Mouse (Mus musculus): ENCODE measurements around the gene Clk3. TPM values are rescaled to one million over a fixed set of nuclear protein-coding genes. Genes with fewer than 3 reads are reported as not detected.

Gene Clk3
- polyA plus RNA-seq, 1 experiment from 2014 or later = 88.6 TPM

GRCm38 (mm10) chr9:57766431-57766830, 771 bp upstream of the Clk3 start:
- Histone ChIP-seq H3K4me3 (peak overlapping the region; percentile 88), H3K27me3 (no peaks in the 10 kb centered on the region), H3K27ac (replicated peaks) (peak overlapping the region; percentile 99), H3K4me2 (replicated peaks) (peak overlapping the region; percentile 95), H3K4me1 (peaks cover 34% of the 10 kb centered on the region), H3K36me3 (no peaks in the 10 kb centered on the region), H3K9ac (replicated peaks) (peak overlapping the region; percentile 98), H3K9me3 (no peaks in the 10 kb centered on the region)
- ATAC-seq (replicated peaks) = no peak
- 42% methylated on average over 6 of the region's 6 CpGs for WGBS

GRCm38 (mm10) chr9:57764974-57765363, 691 bp downstream of the Clk3 start:
- no peaks in the 10 kb centered on the region for H3K27me3 ChIP-seq
- H3K4me1 ChIP-seq = peaks cover 34% of the 10 kb centered on the region
- peak overlapping the region; percentile 95 for H3K4me2 ChIP-seq (replicated peaks)
- peak overlapping the region; percentile 99 for H3K27ac ChIP-seq (replicated peaks)
- peak; percentile 92 for ATAC-seq (replicated peaks)
- H3K36me3 ChIP-seq = peaks cover 12% of the 10 kb centered on the region
- 0% methylated on average over 45 of the region's 45 CpGs for WGBS
- H3K4me3 ChIP-seq = peak overlapping the region; percentile 88
- no peaks in the 10 kb centered on the region for H3K9me3 ChIP-seq
- peak overlapping the region; percentile 98 for H3K9ac ChIP-seq (replicated peaks)

GRCm38 (mm10) chr9:57764147-57764973, 1.3 kb downstream of the Clk3 start:
- peaks cover 18% of the 10 kb centered on the region for H3K36me3 ChIP-seq
- no peaks in the 10 kb centered on the region for H3K9me3 ChIP-seq
- ATAC-seq (replicated peaks) = peak; percentile 57
- peak overlapping the region; percentile 98 for H3K9ac ChIP-seq (replicated peaks)
- H3K4me2 ChIP-seq (replicated peaks) = peak overlapping the region; percentile 95
- no peaks in the 10 kb centered on the region for H3K27me3 ChIP-seq
- peaks cover 34% of the 10 kb centered on the region for H3K4me1 ChIP-seq
- under 1% methylated on average over 57 of the region's 57 CpGs for WGBS
- H3K27ac ChIP-seq (replicated peaks) = peak overlapping the region; percentile 99
- H3K4me3 ChIP-seq = peak overlapping the region; percentile 88

- WGBS = 62% methylated on average over 6 of the region's 6 CpGs
- no peak for ATAC-seq (replicated peaks)
- Histone ChIP-seq H3K9me3 (no peaks in the 10 kb centered on the region), H3K36me3 (peaks cover 35% of the 10 kb centered on the region), H3K4me2 (replicated peaks) (0 out of 2 replicates have a peak overlapping the region, but pooled peaks have one; percentile 95), H3K4me3 (0 out of 2 replicates have a peak overlapping the region, but pooled peaks have one; percentile 3), H3K9ac (replicated peaks) (no peak overlapping the region), H3K27ac (replicated peaks) (no peak overlapping the region), H3K27me3 (no peaks in the 10 kb centered on the region), H3K4me1 (peaks cover 34% of the 10 kb centered on the region)
Measured at GRCm38 (mm10) chr9:57762563-57762991, 3.1 kb downstream of the Clk3 start.

- Histone ChIP-seq H3K4me2 (replicated peaks) (no peak overlapping the region), H3K27ac (replicated peaks) (no peak overlapping the region), H3K9ac (replicated peaks) (no peak overlapping the region), H3K9me3 (no peaks in the 10 kb centered on the region), H3K36me3 (peaks cover 42% of the 10 kb centered on the region), H3K4me1 (peaks cover 34% of the 10 kb centered on the region), H3K4me3 (0 out of 2 replicates have a peak overlapping the region, but pooled peaks have one; percentile 3), H3K27me3 (no peaks in the 10 kb centered on the region)
- WGBS = 92% methylated on average over 13 of the region's 13 CpGs
- no peak for ATAC-seq (replicated peaks)
Measured at GRCm38 (mm10) chr9:57761563-57762551, 3.8 kb downstream of the Clk3 start.

- ATAC-seq (replicated peaks) = no peak
- Histone ChIP-seq H3K9ac (replicated peaks) (no peak overlapping the region), H3K27me3 (no peaks in the 10 kb centered on the region), H3K4me1 (peaks cover 26% of the 10 kb centered on the region), H3K9me3 (no peaks in the 10 kb centered on the region), H3K4me2 (replicated peaks) (no peak overlapping the region), H3K27ac (replicated peaks) (no peak overlapping the region), H3K4me3 (no peak overlapping the region), H3K36me3 (peaks cover 48% of the 10 kb centered on the region)
- 96% methylated on average over 24 of the region's 24 CpGs for WGBS
Measured at GRCm38 (mm10) chr9:57760416-57761146, 5.1 kb downstream of the Clk3 start.

GRCm38 (mm10) chr9:57759289-57759688, 6.4 kb downstream of the Clk3 start:
- peaks cover 26% of the 10 kb centered on the region for H3K4me1 ChIP-seq
- no peaks in the 10 kb centered on the region for H3K27me3 ChIP-seq
- no peak overlapping the region for H3K4me2 ChIP-seq (replicated peaks)
- H3K9ac ChIP-seq (replicated peaks) = no peak overlapping the region
- no peak for ATAC-seq (replicated peaks)
- H3K4me3 ChIP-seq = no peak overlapping the region
- H3K36me3 ChIP-seq = peaks cover 61% of the 10 kb centered on the region
- no peak overlapping the region for H3K27ac ChIP-seq (replicated peaks)
- 30% methylated on average over 6 of the region's 6 CpGs for WGBS
- H3K9me3 ChIP-seq = no peaks in the 10 kb centered on the region

GRCm38 (mm10) chr9:57758528-57758927, 7.1 kb downstream of the Clk3 start:
- no peak overlapping the region for H3K27ac ChIP-seq (replicated peaks)
- no peaks in the 10 kb centered on the region for H3K27me3 ChIP-seq
- no peak overlapping the region for H3K9ac ChIP-seq (replicated peaks)
- H3K4me3 ChIP-seq = no peak overlapping the region
- H3K4me2 ChIP-seq (replicated peaks) = no peak overlapping the region
- no peak for ATAC-seq (replicated peaks)
- WGBS = 91% methylated on average over 22 of the region's 22 CpGs
- no peaks in the 10 kb centered on the region for H3K9me3 ChIP-seq
- peaks cover 19% of the 10 kb centered on the region for H3K4me1 ChIP-seq
- H3K36me3 ChIP-seq = peaks cover 69% of the 10 kb centered on the region

- no peaks in the 10 kb centered on the region for H3K27me3 ChIP-seq
- 94% methylated on average over 3 of the region's 3 CpGs for WGBS
- peaks cover 10% of the 10 kb centered on the region for H3K4me1 ChIP-seq
Measured at GRCm38 (mm10) chr9:57757578-57757977, 8.1 kb downstream of the Clk3 start.

GRCm38 (mm10) chr9:57750901-57751300, 14.8 kb downstream of the Clk3 start:
- 92% methylated on average over 7 of the region's 7 CpGs for WGBS
- no peak overlapping the region for H3K9ac ChIP-seq (replicated peaks)
- no peak overlapping the region for H3K27ac ChIP-seq (replicated peaks)
- H3K36me3 ChIP-seq = peaks cover 95% of the 10 kb centered on the region
- H3K9me3 ChIP-seq = no peaks in the 10 kb centered on the region
- no peak overlapping the region for H3K4me2 ChIP-seq (replicated peaks)
- no peaks in the 10 kb centered on the region for H3K4me1 ChIP-seq
- no peak for ATAC-seq (replicated peaks)
- H3K4me3 ChIP-seq = no peak overlapping the region
- no peaks in the 10 kb centered on the region for H3K27me3 ChIP-seq

More at GRCm38 (mm10) chr9:57757578-57757977, 8.1 kb downstream of the Clk3 start:
- no peak overlapping the region for H3K27ac ChIP-seq (replicated peaks)
- ATAC-seq (replicated peaks) = no peak
- peaks cover 78% of the 10 kb centered on the region for H3K36me3 ChIP-seq
- H3K9me3 ChIP-seq = no peaks in the 10 kb centered on the region
- H3K4me2 ChIP-seq (replicated peaks) = no peak overlapping the region
- H3K9ac ChIP-seq (replicated peaks) = no peak overlapping the region
- H3K4me3 ChIP-seq = no peak overlapping the region

- no peak overlapping the region for H3K4me3 ChIP-seq
- 66% methylated on average over 1 of the region's 1 CpGs for WGBS
- ATAC-seq (replicated peaks) = no peak
Measured at GRCm38 (mm10) chr9:57748831-57749230, 16.8 kb downstream of the Clk3 start.

More at GRCm38 (mm10) chr9:57748831-57749230, 16.8 kb downstream of the Clk3 start:
- Histone ChIP-seq H3K4me1 (no peaks in the 10 kb centered on the region), H3K36me3 (peaks cover 82% of the 10 kb centered on the region), H3K4me2 (replicated peaks) (no peak overlapping the region), H3K27me3 (no peaks in the 10 kb centered on the region), H3K9ac (replicated peaks) (no peak overlapping the region), H3K27ac (replicated peaks) (no peak overlapping the region), H3K9me3 (no peaks in the 10 kb centered on the region)
